Mouse (Mus musculus) layer of hippocampus, postnatal 10 days (tissue): ENCODE results near the gene Plxnd1. TPM values are rescaled to one million over a fixed set of nuclear protein-coding genes. Genes with fewer than 3 reads are reported as not detected.

Source experiments
- DNase-seq, 2 experiments: peaks; one replicate each; pipeline ENCODE4 v3.0.0; 2021; ENCODE audit warnings: low spot score in 2 of 2
- total RNA-seq, 2 experiments: library from RNA; stranded (reverse); gene quantifications; 2 replicates each; pipeline ENCODE4 v1.2.3; 2021

Plxnd1 gene
- total RNA-seq, 2 experiments from 2014 or later, result 73.2 to 73.5 TPM

- peak in 1 of 2 experiments; percentile 34 for DNase-seq
Observed at GRCm38 (mm10) chr6:115927292-115928242, 67.2 kb downstream of the Plxnd1 start.

GRCm38 (mm10) chr6:115926416-115926815 lies 68.4 kb downstream of the Plxnd1 start:
- no peak for DNase-seq

- no peak for DNase-seq
Observed at GRCm38 (mm10) chr6:115924829-115925228, 70.0 kb downstream of the Plxnd1 start.

GRCm38 (mm10) chr6:115919876-115920275 lies 74.9 kb downstream of the Plxnd1 start:
- DNase-seq, result no peak

- DNase-seq, result no peak
Observed at GRCm38 (mm10) chr6:115918615-115919014, 76.2 kb downstream of the Plxnd1 start.

- peak in 1 of 2 experiments; percentile 11 for DNase-seq
Observed at GRCm38 (mm10) chr6:115916611-115917010, 78.2 kb downstream of the Plxnd1 start.

- peak in 1 of 2 experiments; percentile 17 for DNase-seq
Observed at GRCm38 (mm10) chr6:115915601-115916445, 79.0 kb downstream of the Plxnd1 start.

- DNase-seq, result peak in 1 of 2 experiments; percentile 37
Observed at GRCm38 (mm10) chr6:115914511-115915202, 80.1 kb downstream of the Plxnd1 start.

GRCm38 (mm10) chr6:115913482-115913881 lies 81.3 kb downstream of the Plxnd1 start:
- peak in 1 of 2 experiments; percentile 43 for DNase-seq

GRCm38 (mm10) chr6:115911763-115912162 lies 83.0 kb downstream of the Plxnd1 start:
- no peak for DNase-seq

- DNase-seq, result no peak
Observed at GRCm38 (mm10) chr6:115909940-115910339, 84.9 kb downstream of the Plxnd1 start.

GRCm38 (mm10) chr6:115909052-115909451 lies 85.8 kb downstream of the Plxnd1 start:
- no peak for DNase-seq

- DNase-seq, result no peak
Observed at GRCm38 (mm10) chr6:115908421-115908982, 86.3 kb downstream of the Plxnd1 start.

GRCm38 (mm10) chr6:115906871-115907270 lies 87.9 kb downstream of the Plxnd1 start:
- DNase-seq, result no peak

- DNase-seq, result no peak
Observed at GRCm38 (mm10) chr6:115906455-115906854, 88.3 kb downstream of the Plxnd1 start.

GRCm38 (mm10) chr6:115905568-115905967 lies 89.2 kb downstream of the Plxnd1 start:
- DNase-seq, result no peak

Other genes with a start within 250 kb of the Plxnd1 start
- under 1 TPM; 0.38 to 0.87 TPM for gene Tmem40, start 232.6 kb downstream of the Plxnd1 start, total RNA-seq
- gene Cand2, start 220.5 kb downstream of the Plxnd1 start, total RNA-seq, result 1 to 10 TPM; 5.6 to 6.1 TPM
- 100 to 1,000 TPM; 566 to 632 TPM for gene Rpl32, start 186.3 kb downstream of the Plxnd1 start, total RNA-seq
- 1 to 10 TPM; 2.9 to 3.5 TPM for gene Efcab12, start 156.6 kb downstream of the Plxnd1 start, total RNA-seq
- gene Mbd4, start 141.6 kb downstream of the Plxnd1 start, total RNA-seq, result 1 to 10 TPM; 5.0 to 6.2 TPM
- 10 to 100 TPM; 24.0 to 25.9 TPM for gene Ift122, start 141.5 kb downstream of the Plxnd1 start, total RNA-seq
- under 1 TPM; 0.27 TPM for gene Rho, start 63.3 kb downstream of the Plxnd1 start, total RNA-seq
- gene H1foo, start 50.1 kb downstream of the Plxnd1 start, total RNA-seq, result not detected
- gene Tmcc1, start 198.5 kb upstream of the Plxnd1 start, total RNA-seq, result 10 to 100 TPM; 63.9 to 69.1 TPM
- 10 to 100 TPM; 75.9 to 82.0 TPM for gene Washc2, start 213.0 kb upstream of the Plxnd1 start, total RNA-seq